In the genomic region with DNA sequence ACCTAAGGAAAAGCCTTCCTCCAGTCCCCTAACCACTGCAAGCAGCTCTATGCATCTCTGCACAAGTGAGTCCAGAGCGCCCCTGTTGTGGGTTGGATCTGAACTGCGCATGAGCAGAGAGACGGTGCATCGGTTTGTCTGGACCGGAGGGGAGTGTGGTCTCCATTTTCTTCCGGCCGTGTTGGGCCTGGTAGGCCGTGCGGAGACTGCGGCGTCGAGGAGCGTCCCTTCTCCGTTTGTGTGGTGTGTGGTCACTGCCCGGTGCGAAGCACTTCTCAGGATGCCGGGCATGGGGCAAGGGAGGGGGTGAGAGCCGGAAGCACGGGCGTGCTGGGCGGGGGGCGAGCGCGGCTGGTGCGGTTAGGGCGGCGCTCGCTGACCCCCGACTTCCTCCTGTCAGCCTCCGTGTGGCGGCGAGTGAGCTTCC, we compare ENCODE assay signal across 8 mouse cellular contexts. TPM values are rescaled to one million over a fixed set of nuclear protein-coding genes. Genes with fewer than 3 reads are reported as not detected.
DNase-seq lines count a peak whose midpoint lies in the region; ATAC-seq and TF ChIP-seq lines count a peak whose summit lies in the region.
"Not testable (repeated sequence)": the region's sequence is repeated elsewhere in the genome, so short reads cannot be mapped to it uniquely, and the experiment has no call there.

Rbm12b1 (plus strand) TSS at position 124 of the 427 bp plus-strand sequence.

- H3K27me3 ChIP-seq in forebrain, embryonic 10.5 days (ENCODE audit: poor library complexity, severe bottlenecking); heart, embryonic 14.5 days (ENCODE audit: control insufficient read depth, insufficient read depth, low read length); liver, embryonic 11.5 days (replicated peaks; ENCODE audit: control insufficient read depth, insufficient read depth, low read length); myocyte (ENCODE audit: control insufficient read depth, insufficient read depth, insufficient read length): not testable (repeated sequence)

- H3K27ac ChIP-seq in forebrain, embryonic 10.5 days = peak within 1 kb of the TSS; percentile 78
- H3K27ac ChIP-seq in heart, embryonic 14.5 days (replicated peaks in 1 of 2; ENCODE audit: control insufficient read depth in 1 of 2, insufficient read depth in 1 of 2, low read depth in 2 of 2, low read length in 2 of 2) = peak within 1 kb of the TSS; percentile 62 to 74; a peak in 3 of 4 replicates
- not testable (repeated sequence) for H3K27ac ChIP-seq in liver, embryonic 11.5 days (ENCODE audit: low read depth, low read length)

- peak within 1 kb of the TSS; percentile 64 for H3K9ac ChIP-seq in heart, embryonic 14.5 days (ENCODE audit: low read length)
- H3K9ac ChIP-seq in liver, embryonic 11.5 days (ENCODE audit: low read depth, low read length) = peak within 1 kb of the TSS; percentile 31; the same call in 1 of the 2 replicates

- peak; percentile 50 for DNase-seq in c-Kit-positive CD71-negative TER-119-negative erythroid progenitor cells, embryonic 14.5 days (ENCODE audit: low read depth)
- peak; percentile 69 for DNase-seq in forebrain, embryonic 10.5 days (ENCODE audit: extremely low spot score, low spot score)
- peak; percentile 76 for DNase-seq in kidney, postnatal 10 days
- DNase-seq in liver, embryonic 11.5 days (ENCODE audit: low spot score) = peak; percentile 62
- peak; percentile 66 to 74 for DNase-seq in spleen, postnatal 4 days (ENCODE audit: low spot score in 2 of 2)

- TF ChIP-seq POLR2A in myocyte (IDR thresholded peaks at IDR 0.05; ENCODE audit: insufficient read length, low read depth) = not testable (repeated sequence)

- H3K4me1 ChIP-seq in forebrain, embryonic 10.5 days; heart, embryonic 14.5 days (ENCODE audit: control insufficient read depth in 2 of 2, insufficient read depth in 2 of 2, low read length in 2 of 2); liver, embryonic 11.5 days (replicated peaks; ENCODE audit: control insufficient read depth, insufficient read depth, low read length): not testable (repeated sequence)

- H3K4me3 ChIP-seq in forebrain, embryonic 10.5 days = peak within 1 kb of the TSS; percentile 50
- H3K4me3 ChIP-seq in heart, embryonic 14.5 days (ENCODE audit: control insufficient read depth in 1 of 2, insufficient read depth in 1 of 2, low read depth in 1 of 2, low read length in 2 of 2) = peak within 1 kb of the TSS; percentile 41 to 48
- peak within 1 kb of the TSS; percentile 43 for H3K4me3 ChIP-seq in liver, embryonic 11.5 days (ENCODE audit: low read depth, low read length)
- not testable (repeated sequence) for H3K4me3 ChIP-seq in myocyte

- not testable (repeated sequence) for H3ac ChIP-seq in myocyte (ENCODE audit: control insufficient read depth, insufficient read length)

- 2% methylated on average over 17 of the region's 32 CpGs for WGBS in forebrain, embryonic 10.5 days
- 5% methylated on average over 19 of the region's 32 CpGs for WGBS in heart, embryonic 14.5 days
- WGBS in liver, embryonic 11.5 days = 4% methylated on average over 18 of the region's 32 CpGs

- H3K36me3 ChIP-seq in forebrain, embryonic 10.5 days (replicated peaks); heart, embryonic 14.5 days (ENCODE audit: control insufficient read depth, insufficient read depth, low read length); liver, embryonic 11.5 days (ENCODE audit: control insufficient read depth, insufficient read depth, low read length); myocyte (ENCODE audit: control insufficient read depth, insufficient read depth): not testable (repeated sequence)

- H3K4me2 ChIP-seq in heart, embryonic 14.5 days (ENCODE audit: low read length) = peak within 1 kb of the TSS; percentile 54
- peak within 1 kb of the TSS; percentile 63 for H3K4me2 ChIP-seq in liver, embryonic 11.5 days
- peak within 1 kb of the TSS; percentile 34 for H3K4me2 ChIP-seq in myocyte (ENCODE audit: low read depth)

- not testable (repeated sequence) for H3K9me3 ChIP-seq in forebrain, embryonic 10.5 days; heart, embryonic 14.5 days (ENCODE audit: control insufficient read depth, low read length); liver, embryonic 11.5 days (ENCODE audit: control insufficient read depth, low read length)

- H3K79me2 ChIP-seq in myocyte (ENCODE audit: control insufficient read depth, insufficient read depth) = not testable (repeated sequence)

- peak; percentile 90 for ATAC-seq in CD4-positive, CD25-positive, alpha-beta regulatory T cell, adult 4 months
- peak; percentile 96 for ATAC-seq in heart, embryonic 14.5 days (ENCODE audit: insufficient number of reproducible peaks, insufficient read depth, low FRiP score, low read depth)
- peak; percentile 97 for ATAC-seq in liver, embryonic 11.5 days (replicated peaks; ENCODE audit: low FRiP score)

RNA-seq across cellular contexts. Expression of gene Rbm12b1, which starts in this region (rescaled TPM):
- polyA plus RNA-seq in CD4-positive, CD25-positive, alpha-beta regulatory T cell, adult 4 months (2017; shearing (Covaris generic)) = 10 to 100 TPM in 1 of 2 experiments, 1 to 10 TPM in 1; 9.2 to 10.3 TPM
- 4.3 and 5.6 TPM in 2 replicates for polyA plus RNA-seq in forebrain, embryonic 10.5 days (2016; fragmentation: Nextera tagmentation; extraction: Ambion mirVana)
- polyA plus RNA-seq in heart, embryonic 14.5 days (2014; fragmentation: Nextera tagmentation; extraction: Ambion mirVana) = 4.7 and 5.5 TPM in 2 replicates
- polyA plus RNA-seq in liver, embryonic 11.5 days (2014; fragmentation: Nextera tagmentation; extraction: Ambion mirVana) = 3.9 and 4.6 TPM in 2 replicates
- polyA plus RNA-seq in myocyte (2012; fragmentation: generic; extraction: Trizol) = 0.59 TPM
